Mouse (Mus musculus) hematopoietic stem cell, adult 5-6 weeks (primary cell): ENCODE measurements around the gene Slco2a1. TPM values are rescaled to one million over a fixed set of nuclear protein-coding genes. Genes with fewer than 3 reads are reported as not detected.
A peak's percentile ranks its signal among the peaks of the same experiment; 100 is the strongest.

Experiments
- ATAC-seq, 2 experiments: fragments of 125-278 bp in 1 of 2; replicated peaks in 1 of 2; 2 replicates each; pipeline ENCODE4 v1.8.0; 2016 to 2017; ENCODE audit warnings: inconsistent platforms in 2 of 2, mild to moderate bottlenecking in 2 of 2, moderate number of reproducible peaks in 2 of 2, low read depth in 1 of 2, moderate TSS enrichment in 1 of 2; ENCODE audit not compliant: low FRiP score in 2 of 2, poor library complexity in 2 of 2, severe bottlenecking in 2 of 2, insufficient read depth in 1 of 2, low TSS enrichment in 1 of 2
- total RNA-seq: library from RNA; stranded (forward); fragments of 172-1452, 232-1000 nt; gene quantifications from 2 replicates; pipeline ENCODE4 v1.2.3, GENCODE M21; 2017

The Slco2a1 gene
- total RNA-seq, 1 experiment from 2014 or later = 0.25 TPM

- no peak for ATAC-seq
Measured at GRCm38 (mm10) chr9:103091039-103091883, 102.7 kb downstream of the Slco2a1 start.

- peak; percentile 96 to 97 for ATAC-seq
Measured at GRCm38 (mm10) chr9:103092248-103092647, 103.7 kb downstream of the Slco2a1 start.

- ATAC-seq = no peak
Measured at GRCm38 (mm10) chr9:103093681-103094080, 105.2 kb downstream of the Slco2a1 start.

- peak; percentile 26 to 40; a peak in 3 of 4 replicates for ATAC-seq
Measured at GRCm38 (mm10) chr9:103108341-103108798, 119.9 kb downstream of the Slco2a1 start.

- no peak for ATAC-seq
Measured at GRCm38 (mm10) chr9:103108943-103109670, 120.6 kb downstream of the Slco2a1 start.

GRCm38 (mm10) chr9:103109911-103110310 is 121.4 kb downstream of the Slco2a1 start:
- ATAC-seq = no peak

GRCm38 (mm10) chr9:103110727-103111501 is 122.4 kb downstream of the Slco2a1 start:
- no peak for ATAC-seq

GRCm38 (mm10) chr9:103111621-103112470 is 123.3 kb downstream of the Slco2a1 start, which contains the start of gene Rab6b:
TSS of gene Rab6b (plus strand) at chr9:103111787.
- ATAC-seq = peak; percentile 24 to 44

- ATAC-seq = peak in 1 of 2 experiments; percentile 29; a peak in 1 of 4 replicates
Measured at GRCm38 (mm10) chr9:103112471-103113271, 124.2 kb downstream of the Slco2a1 start.

- ATAC-seq = no peak
Measured at GRCm38 (mm10) chr9:103113351-103113750, 124.8 kb downstream of the Slco2a1 start.

- no peak for ATAC-seq
Measured at GRCm38 (mm10) chr9:103114326-103114725, 125.8 kb downstream of the Slco2a1 start.

- ATAC-seq = no peak
Measured at GRCm38 (mm10) chr9:103114901-103115300, 126.4 kb downstream of the Slco2a1 start.

GRCm38 (mm10) chr9:103116941-103117340 is 128.4 kb downstream of the Slco2a1 start:
- no peak for ATAC-seq

GRCm38 (mm10) chr9:103117495-103117894 is 129.0 kb downstream of the Slco2a1 start:
- ATAC-seq = no peak

GRCm38 (mm10) chr9:103117951-103118350 is 129.4 kb downstream of the Slco2a1 start:
- no peak for ATAC-seq

- no peak for ATAC-seq
Measured at GRCm38 (mm10) chr9:103118651-103119275, 130.3 kb downstream of the Slco2a1 start.
